Mouse (Mus musculus) adrenal gland, postnatal 4 days (tissue): Measurements from ENCODE around the gene Nfkb2. TPM values are rescaled to one million over a fixed set of nuclear protein-coding genes. Genes with fewer than 3 reads are reported as not detected.
A peak's percentile ranks its signal among the peaks of the same experiment; 100 is the strongest.

Source experiments
- DNase-seq, 2 experiments: peaks; one replicate each; pipeline ENCODE4 v3.0.0; 2021 to 2022; ENCODE audit warnings: low spot score in 2 of 2, mixed read lengths in 2 of 2
- total RNA-seq, 2 experiments: library from RNA; stranded (reverse); gene quantifications; 2 replicates each; pipeline ENCODE4 v1.2.3; 2021

Nfkb2 gene
- total RNA-seq, 2 experiments from 2014 or later = 22.0 to 24.3 TPM

DNA sequence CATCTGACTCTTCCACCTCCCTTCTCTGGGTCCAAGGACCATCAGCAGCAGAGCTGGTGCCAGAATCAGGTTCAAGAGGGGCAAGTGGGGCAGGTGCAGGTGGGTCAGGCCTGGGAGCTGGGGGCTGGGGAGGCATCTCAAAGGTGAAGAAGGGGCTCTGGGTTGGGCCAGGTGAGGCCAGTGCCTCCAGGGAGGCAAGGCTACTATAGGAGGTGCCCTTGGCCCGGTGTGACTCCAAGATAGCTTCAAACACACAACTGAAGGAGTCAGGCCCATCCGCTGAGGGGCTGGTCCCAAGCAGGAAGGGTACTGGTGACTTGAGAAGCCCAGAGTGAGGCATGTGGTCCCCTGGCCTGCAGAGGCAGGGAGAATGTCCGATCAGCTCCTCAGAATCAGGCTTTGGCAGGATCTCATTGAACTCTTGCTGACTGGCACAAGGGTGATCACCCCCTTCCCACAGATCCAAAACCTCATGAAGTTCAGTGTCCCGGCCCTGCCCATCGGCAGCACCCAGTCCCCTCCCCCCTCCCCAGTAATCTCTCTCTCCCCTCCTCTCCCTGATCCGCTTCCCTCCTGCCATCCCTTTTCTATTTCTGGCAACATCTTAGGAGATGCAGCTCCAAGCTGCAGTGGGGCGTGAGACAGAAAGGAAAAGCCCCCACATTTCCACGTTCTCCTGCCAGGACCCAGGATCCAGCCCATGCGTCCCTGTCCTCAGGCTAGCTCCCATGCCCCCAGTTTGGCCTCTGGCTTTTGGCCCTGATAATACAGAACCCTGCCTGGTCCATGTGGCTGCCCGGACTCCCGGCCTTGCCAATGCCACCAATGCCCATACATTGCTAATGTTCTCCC is 18.2 kb downstream of the Nfkb2 start:
- DNase-seq = no peak

DNA sequence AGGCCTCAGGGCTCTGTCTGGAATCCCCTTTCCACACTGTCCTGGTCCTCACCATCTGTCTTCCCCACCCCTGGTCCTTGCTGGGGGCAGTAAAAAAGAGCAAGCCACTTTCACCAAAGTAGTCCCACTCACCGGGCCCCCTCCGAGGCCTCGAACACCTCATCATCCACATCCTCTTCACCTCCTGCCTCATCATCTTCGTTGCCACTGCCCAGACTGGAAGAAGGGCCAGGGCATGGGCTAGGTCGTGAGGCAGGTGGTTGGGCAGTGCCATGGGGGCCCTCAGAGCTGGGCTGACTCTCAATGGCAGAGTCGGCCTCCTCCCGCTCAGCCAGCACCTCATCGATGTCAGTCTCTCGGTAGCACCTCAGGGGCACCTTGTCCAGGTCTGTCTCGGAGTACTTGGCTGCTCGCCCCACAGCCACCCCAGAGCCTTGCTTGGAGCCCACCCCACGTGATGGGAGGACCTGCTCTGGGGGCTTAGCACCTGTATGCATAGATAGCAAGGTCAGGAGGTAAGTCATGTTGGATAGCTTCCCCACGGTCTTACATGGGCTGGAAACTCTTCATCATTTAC is 19.0 kb downstream of the Nfkb2 start:
- no peak for DNase-seq

DNA sequence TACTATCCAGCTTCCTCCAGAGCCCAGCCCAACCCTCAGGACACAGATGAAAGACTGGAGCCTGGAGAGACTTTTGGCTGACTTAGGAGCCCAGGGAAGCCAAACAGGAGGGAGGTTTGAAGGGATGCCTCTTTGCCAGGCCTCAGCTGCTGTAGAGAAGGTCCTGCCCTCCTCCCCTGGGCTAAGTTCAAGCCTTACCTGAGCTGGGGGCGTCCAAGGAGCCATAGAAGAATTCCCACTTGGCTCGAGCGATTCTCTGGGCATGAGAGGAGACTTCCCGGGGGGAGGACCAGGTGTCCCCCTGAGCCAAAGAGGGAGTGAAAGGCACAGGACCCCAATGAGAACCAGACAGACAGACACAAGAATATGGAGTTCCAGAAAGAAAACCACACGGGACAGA is 19.6 kb downstream of the Nfkb2 start:
- no peak for DNase-seq

DNA sequence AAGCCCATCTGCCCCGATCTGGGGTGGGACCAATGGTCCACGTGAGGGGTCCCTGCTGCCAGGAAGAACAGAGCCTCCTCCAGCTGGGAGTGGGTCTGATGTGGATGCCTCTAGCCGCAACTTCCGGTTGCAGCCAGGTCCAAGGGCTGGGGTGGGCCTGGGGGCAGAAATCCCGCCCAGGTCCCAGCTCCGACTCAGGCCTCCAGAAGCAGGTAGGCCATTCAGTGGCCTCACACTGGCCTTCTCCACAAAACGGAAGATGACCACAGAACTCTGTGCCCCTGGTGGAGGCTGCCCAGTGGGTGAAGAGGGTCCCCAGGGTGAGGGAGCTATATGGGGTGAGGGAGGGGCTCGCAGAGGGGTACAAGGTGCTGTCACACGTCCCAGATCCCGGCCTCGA is 20.2 kb downstream of the Nfkb2 start:
- no peak for DNase-seq

DNA sequence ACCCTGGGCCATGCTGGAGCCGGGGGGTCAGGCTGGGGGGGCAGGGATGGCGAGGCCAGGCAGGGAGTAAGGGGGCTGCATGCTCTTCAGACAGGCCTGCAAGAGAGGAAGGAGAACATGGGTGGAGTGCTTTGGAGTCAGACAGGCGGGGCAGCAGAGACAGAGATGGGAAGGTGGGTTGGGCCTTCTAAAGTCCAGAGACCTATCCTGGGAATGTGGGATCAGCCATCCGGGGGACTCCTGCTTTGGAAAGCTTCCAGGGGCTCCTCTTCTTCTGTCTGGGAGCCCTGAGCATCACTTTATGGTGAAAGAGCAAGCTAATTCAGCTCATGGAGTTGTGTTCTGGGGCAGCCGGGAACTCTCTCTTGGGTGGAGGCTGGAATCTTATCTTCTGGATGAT is 20.8 kb downstream of the Nfkb2 start:
- no peak for DNase-seq

DNA sequence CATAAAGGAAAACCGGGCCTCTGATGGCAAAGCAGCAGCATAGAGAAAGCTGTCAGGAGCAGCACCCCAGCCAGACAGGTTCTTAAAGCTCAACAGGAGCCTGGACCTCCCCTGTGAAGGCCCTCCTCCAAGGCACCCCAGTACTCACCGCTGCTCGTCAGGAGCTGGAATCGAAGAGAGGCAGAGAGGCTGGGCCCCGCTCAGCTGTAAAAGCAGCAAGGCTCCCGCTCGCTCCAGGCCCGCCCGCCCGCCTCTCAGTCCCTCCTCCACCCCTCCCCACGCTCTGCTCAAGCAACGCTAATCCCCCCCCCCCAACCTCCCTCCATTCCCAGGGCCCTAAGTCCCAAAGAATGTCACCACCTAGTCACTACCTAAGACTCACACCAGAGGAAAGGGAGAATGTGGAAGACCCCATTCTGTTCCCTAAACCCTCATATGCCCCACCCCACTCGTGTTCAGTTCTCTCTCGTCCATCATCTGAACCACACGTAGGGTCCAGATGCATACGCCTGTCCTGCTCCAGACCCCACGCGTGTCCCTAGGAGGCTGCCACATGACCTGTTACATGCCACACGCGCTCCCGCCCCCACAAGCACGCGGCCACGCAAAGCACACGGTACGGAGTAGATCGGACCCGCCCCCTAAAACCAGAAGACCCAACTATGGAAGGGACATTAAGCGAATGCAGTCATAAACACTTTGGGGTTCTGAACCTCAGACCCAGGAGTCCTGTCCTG is 22.1 kb downstream of the Nfkb2 start:
- no peak for DNase-seq

DNA sequence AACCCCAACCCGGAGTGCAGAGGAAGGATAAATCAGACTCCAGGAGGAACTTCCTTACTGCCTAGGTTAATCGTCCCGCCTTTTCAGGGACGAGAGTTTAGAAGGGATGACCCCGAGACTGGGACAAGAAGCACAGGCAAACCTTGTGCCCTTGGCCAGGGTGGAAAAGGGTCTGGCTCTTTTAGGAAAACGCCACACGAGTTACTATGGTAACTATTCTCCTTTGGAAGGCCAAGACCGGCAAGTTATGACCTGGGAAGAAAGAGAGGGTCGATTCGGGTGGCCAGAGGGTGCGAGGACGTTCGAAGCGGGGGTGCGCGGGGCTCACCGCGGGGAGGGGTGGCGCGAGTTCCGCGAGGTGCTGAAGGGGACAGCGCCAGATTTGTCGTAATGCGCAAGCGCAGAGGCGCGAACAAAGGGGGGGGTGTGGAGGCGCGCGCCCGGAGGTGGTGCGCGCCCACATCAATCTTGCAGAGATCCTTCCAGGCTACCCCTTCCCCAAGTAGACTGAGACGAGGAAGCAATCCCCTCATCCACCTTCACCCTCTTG is 22.7 kb downstream of the Nfkb2 start, which contains the start of gene Psd:
Psd (minus strand) TSS at position 401 of the 550 bp plus-strand sequence.
- peak in 1 of 2 experiments; percentile 41 for DNase-seq

DNA sequence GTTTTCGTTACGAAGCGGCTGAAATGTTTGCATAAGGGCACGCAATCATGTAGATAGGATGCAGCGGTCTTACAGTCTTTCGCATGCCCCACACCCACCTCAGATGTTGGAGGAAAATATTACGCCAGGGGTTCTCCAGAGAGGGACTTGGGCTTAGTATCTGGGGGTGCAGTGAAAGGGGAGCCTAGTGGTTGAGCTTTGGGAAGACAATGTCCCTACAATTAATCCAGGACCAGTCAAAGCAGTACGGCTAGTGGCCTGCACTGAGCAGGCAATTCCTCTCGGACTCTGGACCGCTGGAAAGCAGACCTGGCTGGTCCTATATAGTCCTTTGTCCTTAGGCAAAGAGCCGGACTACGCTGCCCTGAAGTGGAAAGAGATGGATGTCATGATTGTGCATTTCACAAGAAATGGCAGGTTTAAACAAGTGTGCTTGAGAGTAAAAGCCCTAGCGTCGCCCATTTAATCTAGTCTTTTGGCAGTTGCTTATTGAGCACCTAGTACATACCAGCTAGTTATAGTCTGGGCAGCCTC is 23.5 kb downstream of the Nfkb2 start:
- DNase-seq = no peak

DNA sequence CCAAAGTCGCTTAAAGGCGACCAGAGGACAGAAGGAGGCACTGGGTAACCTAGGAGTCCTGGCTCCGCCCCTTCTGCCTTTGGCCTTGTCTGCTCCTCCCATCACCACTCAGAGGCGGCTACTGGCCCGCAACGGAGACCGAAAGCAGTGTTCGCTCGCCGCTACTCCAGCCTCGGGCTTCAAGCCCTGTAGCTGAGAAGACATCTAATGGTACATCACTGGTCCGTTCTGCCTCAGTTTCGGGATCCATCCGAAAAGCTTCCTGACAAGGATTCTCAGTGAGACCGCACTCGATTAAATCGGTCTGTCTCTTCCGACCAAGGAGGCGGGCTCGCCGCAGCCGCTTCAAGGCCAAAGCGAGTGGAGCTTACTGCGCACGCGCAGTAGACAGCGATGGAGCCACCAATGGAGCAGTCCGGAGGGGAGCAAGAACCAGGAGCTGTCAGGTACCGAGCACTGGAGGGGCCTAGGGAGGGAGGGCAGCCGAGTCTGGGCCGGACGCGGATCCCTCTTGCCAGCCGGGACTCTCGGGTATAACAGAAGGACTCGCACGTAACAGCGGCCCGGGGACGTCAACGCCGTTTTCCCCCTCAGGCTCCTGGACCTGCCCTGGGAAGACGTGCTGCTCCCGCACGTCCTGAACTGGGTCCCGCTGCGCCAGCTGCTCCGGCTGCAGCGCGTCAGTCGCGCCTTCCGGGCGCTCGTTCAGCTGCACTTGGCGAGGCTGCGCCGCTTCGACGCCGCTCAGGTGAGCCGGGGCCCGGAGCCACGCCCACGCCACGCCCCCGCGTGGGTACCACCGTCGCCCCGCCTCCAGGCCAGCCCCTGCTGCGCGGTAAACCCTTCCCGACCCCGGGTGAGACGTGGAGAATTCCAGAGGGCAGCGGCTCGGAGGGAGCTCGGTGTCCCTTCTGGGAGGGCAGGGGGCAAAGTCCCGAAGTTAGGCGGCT is 24.2 kb downstream of the Nfkb2 start, which contains the start of gene Fbxl15:
Fbxl15 (plus strand) TSS at position 104 of the 950 bp plus-strand sequence.
- peak; percentile 82 to 89 for DNase-seq

DNA sequence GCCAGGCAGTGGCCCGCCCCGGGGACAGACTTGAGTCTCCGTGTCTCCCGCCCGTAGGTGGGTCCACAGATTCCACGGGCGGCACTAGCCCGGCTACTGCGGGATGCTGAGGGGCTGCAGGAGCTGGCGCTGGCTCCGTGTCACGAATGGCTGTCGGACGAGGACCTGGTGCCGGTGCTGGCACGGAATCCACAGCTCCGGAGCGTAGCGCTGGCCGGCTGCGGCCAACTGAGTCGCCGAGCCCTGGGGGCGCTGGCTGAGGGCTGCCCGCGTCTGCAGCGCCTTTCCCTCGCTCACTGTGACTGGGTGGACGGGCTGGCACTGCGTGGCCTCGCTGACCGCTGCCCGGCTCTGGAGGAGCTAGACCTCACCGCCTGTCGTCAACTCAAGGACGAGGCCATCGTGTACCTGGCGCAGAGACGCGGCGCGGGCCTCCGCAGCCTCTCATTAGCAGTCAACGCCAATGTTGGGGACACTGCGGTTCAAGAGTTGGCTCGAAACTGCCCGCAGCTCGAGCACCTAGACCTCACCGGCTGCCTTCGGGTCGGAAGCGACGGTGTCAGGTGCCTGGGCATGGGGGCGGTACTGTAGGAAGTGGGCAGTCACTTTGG is 25.0 kb downstream of the Nfkb2 start:
- DNase-seq = no peak

DNA sequence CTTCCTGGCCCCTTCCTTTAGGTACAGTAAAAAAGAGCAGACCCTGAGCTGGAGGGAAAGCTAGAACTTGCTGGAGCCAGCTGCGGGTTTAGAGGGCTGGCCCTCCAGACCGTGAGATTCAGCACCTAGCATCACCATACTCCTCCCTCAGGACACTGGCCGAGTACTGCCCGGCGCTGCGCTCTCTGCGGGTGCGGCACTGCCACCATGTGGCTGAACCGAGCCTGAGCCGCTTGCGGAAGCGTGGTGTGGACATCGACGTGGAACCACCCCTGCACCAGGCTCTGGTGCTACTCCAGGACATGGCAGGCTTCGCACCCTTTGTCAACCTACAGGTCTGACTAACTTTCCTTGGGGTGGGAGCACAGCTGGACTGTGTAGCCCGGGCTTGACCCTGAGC is 25.8 kb downstream of the Nfkb2 start:
- peak; percentile 67 to 76 for DNase-seq

DNA sequence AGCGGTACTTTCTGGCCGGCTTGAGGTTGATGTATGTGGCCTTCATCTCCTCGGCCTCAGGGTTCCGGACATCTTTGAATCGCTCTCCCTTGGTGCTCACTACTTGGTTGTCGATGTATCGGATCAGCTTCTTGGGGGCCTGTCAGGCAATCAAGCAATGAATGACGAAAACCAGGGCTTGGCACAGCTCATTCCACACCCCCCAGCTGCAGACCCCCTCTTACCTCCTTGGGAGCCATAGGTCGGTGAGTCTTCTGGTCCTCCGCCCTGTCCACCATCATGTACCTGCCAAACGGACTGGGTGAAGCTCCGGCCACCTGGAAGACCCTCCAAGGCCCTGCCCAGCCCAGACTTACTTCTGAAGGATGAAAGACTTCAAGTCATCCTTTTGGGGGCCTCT is 26.6 kb downstream of the Nfkb2 start:
- DNase-seq = no peak

DNA sequence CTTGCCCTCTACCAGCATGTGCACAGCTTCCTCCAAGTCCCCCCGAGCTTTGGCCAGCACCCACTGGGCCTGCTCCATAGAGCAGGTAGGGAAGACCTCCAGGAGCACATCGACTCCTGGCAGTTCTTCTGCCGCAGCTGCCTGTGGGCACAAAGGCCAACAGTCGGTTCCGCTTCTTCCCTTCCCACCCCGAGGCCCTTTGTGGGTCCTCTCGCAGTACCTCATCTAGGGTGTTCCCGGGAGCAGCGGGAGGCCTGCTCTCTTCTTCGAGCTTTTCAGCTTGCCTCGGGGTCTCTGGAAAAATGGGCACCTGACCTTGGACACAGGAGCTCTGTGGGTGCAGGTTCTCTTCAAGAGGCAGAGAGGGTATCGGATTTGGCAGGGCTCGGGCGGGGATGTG is 27.2 kb downstream of the Nfkb2 start:
- no peak for DNase-seq

DNA sequence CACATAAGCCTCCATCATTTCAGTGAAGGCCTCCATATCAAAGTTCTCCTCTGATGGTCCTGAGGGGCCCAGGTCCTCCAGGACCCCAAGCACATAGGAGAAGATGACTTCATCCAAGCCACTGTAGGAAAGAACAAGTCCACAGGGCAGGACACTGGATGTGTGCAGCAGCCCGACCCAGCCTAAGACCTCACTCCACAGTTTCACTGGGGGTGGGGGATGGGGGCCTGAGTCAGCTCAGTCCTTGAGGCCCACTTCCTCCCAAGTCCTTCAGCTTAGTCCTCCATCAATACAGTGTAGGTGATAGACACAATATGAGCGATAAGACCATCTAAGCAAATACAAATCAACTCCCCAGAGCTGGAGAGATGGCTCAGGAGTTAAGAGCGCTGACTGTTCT is 27.8 kb downstream of the Nfkb2 start:
- DNase-seq = no peak

DNA sequence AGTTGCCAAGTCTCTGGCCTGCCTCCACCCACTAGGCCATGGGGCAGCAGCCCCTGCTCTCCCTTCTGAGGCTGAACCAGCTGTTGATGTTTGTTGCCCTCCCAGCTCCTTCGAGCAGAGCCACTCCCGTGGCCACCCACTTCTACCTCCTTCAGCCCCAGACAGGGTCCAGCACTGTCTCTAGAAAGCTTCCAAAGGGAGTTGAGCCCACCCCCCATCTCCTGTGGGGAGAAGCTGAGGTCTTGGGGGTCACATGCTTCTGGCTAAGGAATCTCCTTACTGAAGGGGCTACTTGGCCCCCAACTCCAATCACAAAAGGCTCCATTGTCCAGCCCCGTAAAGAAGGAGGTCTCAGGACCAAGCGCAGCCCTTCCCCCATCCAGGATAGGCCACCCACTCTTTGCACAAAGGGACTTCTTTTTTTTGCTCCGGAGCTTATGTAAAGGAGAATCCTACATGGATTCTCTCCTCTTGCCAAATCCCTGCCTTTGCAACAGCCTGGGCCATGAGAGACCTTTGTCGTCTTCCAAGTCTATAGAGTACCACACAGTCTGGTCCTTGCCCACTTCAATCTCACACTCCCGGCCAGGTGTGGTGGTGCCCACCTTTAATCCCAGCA is 28.7 kb downstream of the Nfkb2 start:
- DNase-seq = no peak

DNA sequence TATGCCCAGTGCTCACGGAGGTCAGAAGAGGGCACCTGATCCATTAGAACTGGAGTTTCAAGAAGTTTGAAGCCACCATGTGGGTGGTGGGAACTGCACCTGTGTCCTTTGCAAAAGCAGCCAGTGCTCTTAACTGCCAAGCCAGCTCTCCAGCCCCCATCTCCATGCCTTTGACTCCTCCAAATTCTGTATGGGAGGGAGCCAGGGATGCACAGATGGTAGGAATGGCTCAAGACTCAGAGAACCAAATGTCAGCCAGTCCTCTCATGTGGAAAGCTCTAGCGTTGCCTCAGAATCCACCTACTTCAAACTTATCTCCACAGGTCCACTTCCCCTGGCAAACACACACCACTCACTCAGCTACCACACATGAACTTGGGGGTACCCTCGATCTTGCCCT is 29.8 kb downstream of the Nfkb2 start:
- no peak for DNase-seq

DNA sequence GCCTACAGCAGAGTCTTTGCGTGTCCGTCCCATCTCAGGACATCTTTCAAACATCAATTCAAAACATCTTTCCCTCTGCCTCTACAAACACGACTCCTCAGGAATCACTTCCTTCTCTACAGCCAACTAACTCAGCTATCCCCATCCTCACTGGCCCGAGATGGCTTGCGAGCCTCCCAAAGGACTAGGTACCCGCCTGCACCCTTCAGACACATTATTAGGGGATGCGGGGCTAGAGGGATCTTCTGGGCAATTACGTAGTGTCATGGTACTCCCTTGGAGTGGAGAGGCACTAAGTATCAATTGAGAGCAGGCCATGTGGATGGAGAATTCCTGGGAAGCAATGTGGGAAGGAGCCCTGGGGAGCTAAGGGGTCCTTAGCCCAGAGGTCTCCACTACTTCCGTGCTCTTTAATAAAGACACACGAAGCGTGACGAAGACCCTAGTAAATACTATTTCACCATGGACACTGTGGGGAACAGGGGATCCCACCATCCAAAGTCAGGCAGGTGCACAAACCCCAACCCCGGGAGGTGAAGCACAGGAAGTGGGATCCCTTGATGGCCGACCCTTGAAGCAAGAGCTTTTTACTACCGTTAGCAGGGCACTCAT is 33.7 kb downstream of the Nfkb2 start:
- no peak for DNase-seq

DNA sequence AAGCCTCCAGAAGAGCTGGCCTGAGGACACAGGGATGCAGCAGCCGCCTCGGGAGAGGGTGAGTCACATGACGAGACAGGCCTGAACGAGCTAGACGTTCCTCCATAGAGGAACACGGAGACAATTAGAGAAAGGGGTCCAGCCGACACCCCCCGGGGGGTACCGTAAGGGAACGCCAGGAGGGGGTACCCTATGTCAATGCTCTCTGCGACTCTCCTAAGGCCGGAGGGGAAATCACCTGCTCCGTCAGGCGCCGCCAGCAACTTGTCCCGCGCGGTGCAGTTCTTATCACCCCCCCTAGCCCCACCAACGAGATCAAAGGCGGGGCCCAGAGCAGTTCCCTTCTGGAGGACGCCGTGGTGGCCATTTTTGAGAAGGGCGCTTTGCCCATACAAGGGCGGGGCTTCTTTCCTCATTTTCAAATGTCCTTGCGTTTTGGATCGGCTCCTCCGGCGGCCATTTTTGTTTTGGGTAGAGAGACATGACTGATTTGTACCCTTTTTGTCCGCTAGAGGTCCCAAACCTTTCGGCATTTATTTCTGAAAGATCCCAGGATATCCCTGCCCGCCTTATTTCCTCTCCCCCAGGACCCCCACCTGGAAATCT is 34.3 kb downstream of the Nfkb2 start, which contains the start of gene Cuedc2:
Cuedc2 (minus strand) TSS at position 372 of the 606 bp plus-strand sequence.
- DNase-seq = peak; percentile 90 to 93

DNA sequence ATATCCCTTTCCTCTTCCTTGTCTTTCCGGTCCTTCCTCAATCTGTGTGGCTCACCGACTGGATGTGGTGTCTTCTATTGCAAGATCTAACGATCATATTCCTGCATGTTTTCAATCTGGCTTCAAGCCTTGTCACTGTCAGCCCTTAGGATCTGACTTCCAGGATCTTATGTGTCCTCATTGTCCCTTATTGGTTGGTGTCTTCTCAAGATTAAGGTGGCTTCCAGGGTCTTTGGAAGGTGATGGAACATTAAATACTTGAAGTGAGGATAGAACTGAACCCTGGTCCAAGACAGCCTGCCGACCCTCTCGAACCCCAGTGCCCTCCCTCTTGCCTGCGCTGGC is 34.8 kb downstream of the Nfkb2 start:
- DNase-seq = no peak
